ENCODE assay signal across 8 mouse cellular contexts in genomic region chr6:56797311-56798151, GRCm38 (mm10). TPM values are rescaled to one million over a fixed set of nuclear protein-coding genes. Genes with fewer than 3 reads are reported as not detected.
DNase-seq lines count a peak whose midpoint lies in the region; ATAC-seq and TF ChIP-seq lines count a peak whose summit lies in the region.

TSS of gene Kbtbd2 (minus strand) at chr6:56797813.

- no peak for TF ChIP-seq CTCF in midbrain, postnatal 0 days (IDR thresholded peaks at IDR 0.05)

- peak within 1 kb of the TSS; percentile 99 for H3K27ac ChIP-seq in embryonic facial prominence, embryonic 13.5 days
- H3K27ac ChIP-seq in limb, embryonic 14.5 days (replicated peaks; ENCODE audit: low read depth, low read length), result peak within 1 kb of the TSS; percentile 100
- H3K27ac ChIP-seq in midbrain, postnatal 0 days (ENCODE audit: low read depth, low read length), result peak within 1 kb of the TSS; percentile 100

- peak within 1 kb of the TSS; percentile 73 for H3K4me2 ChIP-seq in embryonic facial prominence, embryonic 13.5 days
- peak within 1 kb of the TSS; percentile 71 for H3K4me2 ChIP-seq in limb, embryonic 14.5 days (replicated peaks; ENCODE audit: low read depth, low read length, severe bottlenecking)
- peak within 1 kb of the TSS; percentile 86 for H3K4me2 ChIP-seq in midbrain, postnatal 0 days (ENCODE audit: low read depth, low read length, poor library complexity, severe bottlenecking)

- peak within 1 kb of the TSS; percentile 79 for H3K4me3 ChIP-seq in embryonic facial prominence, embryonic 13.5 days
- H3K4me3 ChIP-seq in limb, embryonic 14.5 days (replicated peaks; ENCODE audit: low read length), result peak within 1 kb of the TSS; percentile 83
- peak within 1 kb of the TSS; percentile 92 for H3K4me3 ChIP-seq in midbrain, postnatal 0 days (ENCODE audit: low read depth, low read length)

- DNase-seq in 3134 (ENCODE audit: extremely low read depth, insufficient read length, low spot score), result peak; percentile 92
- DNase-seq in adrenal gland, postnatal 36 days, result peak; percentile 97
- DNase-seq in heart, adult 8-10 months (ENCODE audit: low spot score), result peak; percentile 97
- peak; percentile 96 for DNase-seq in kidney, adult 9 months
- DNase-seq in limb, embryonic 14.5 days (ENCODE audit: low spot score), result peak; percentile 93
- peak; percentile 95 for DNase-seq in midbrain, postnatal 0 days (ENCODE audit: low spot score)
- peak; percentile 85 to 89 for DNase-seq in spleen, postnatal 14 days (ENCODE audit: low spot score in 2 of 2)

- H3K4me1 ChIP-seq in embryonic facial prominence, embryonic 13.5 days, result peaks cover 24% of the 10 kb centered on the region
- H3K4me1 ChIP-seq in limb, embryonic 14.5 days (ENCODE audit: control insufficient read depth, insufficient read depth, low read length), result peaks cover 16% of the 10 kb centered on the region
- peaks cover 6% of the 10 kb centered on the region for H3K4me1 ChIP-seq in midbrain, postnatal 0 days (ENCODE audit: insufficient read depth, low read length)

- H3K27me3 ChIP-seq in embryonic facial prominence, embryonic 13.5 days, result no peaks in the 10 kb centered on the region
- H3K27me3 ChIP-seq in limb, embryonic 14.5 days (ENCODE audit: control insufficient read depth, insufficient read depth, low read length), result no peaks in the 10 kb centered on the region
- H3K27me3 ChIP-seq in midbrain, postnatal 0 days (ENCODE audit: insufficient read depth, low read length), result no peaks in the 10 kb centered on the region

- H3K36me3 ChIP-seq in embryonic facial prominence, embryonic 13.5 days, result 0 out of 2 replicates have a peak, but pooled peaks cover 5% of the 10 kb centered on the region
- H3K36me3 ChIP-seq in limb, embryonic 14.5 days (ENCODE audit: control insufficient read depth, insufficient read depth, low read length), result no peaks in the 10 kb centered on the region
- no peaks in the 10 kb centered on the region for H3K36me3 ChIP-seq in midbrain, postnatal 0 days (ENCODE audit: insufficient read depth, low read length)

- no peaks in the 10 kb centered on the region for H3K9me3 ChIP-seq in embryonic facial prominence, embryonic 13.5 days
- no peaks in the 10 kb centered on the region for H3K9me3 ChIP-seq in limb, embryonic 14.5 days (ENCODE audit: control insufficient read depth, low read length)
- no peaks in the 10 kb centered on the region for H3K9me3 ChIP-seq in midbrain, postnatal 0 days (ENCODE audit: low read length)

- WGBS in embryonic facial prominence, embryonic 13.5 days, result under 1% methylated on average over 98 of the region's 98 CpGs
- WGBS in limb, embryonic 14.5 days, result under 1% methylated on average over 65 of the region's 98 CpGs
- WGBS in midbrain, postnatal 0 days, result under 1% methylated on average over 85 of the region's 98 CpGs

- TF ChIP-seq POLR2A in limb, embryonic 14.5 days (IDR thresholded peaks at IDR 0.05; ENCODE audit: borderline replicate concordance, extremely low read depth, insufficient read depth, insufficient read length), result 0 out of 2 replicates have a peak, but pooled peaks have one; percentile 2

- peak within 1 kb of the TSS; percentile 97 for H3K9ac ChIP-seq in embryonic facial prominence, embryonic 13.5 days
- H3K9ac ChIP-seq in limb, embryonic 14.5 days (ENCODE audit: low read depth, low read length, severe bottlenecking), result peak within 1 kb of the TSS; percentile 98
- peak within 1 kb of the TSS; percentile 97 for H3K9ac ChIP-seq in midbrain, postnatal 0 days (replicated peaks; ENCODE audit: low read length, poor library complexity, severe bottlenecking)

- peak; percentile 91 for ATAC-seq in embryonic facial prominence, embryonic 13.5 days (ENCODE audit: insufficient number of reproducible peaks, insufficient read depth, low FRiP score, low TSS enrichment, low read depth)
- peak; percentile 94 for ATAC-seq in limb, embryonic 14.5 days (ENCODE audit: low FRiP score, low read depth)
- ATAC-seq in midbrain, postnatal 0 days (ENCODE audit: low FRiP score), result peak; percentile 95

RNA-seq across cellular contexts. Expression of gene Kbtbd2, which starts in this region (rescaled TPM):
- 10 to 100 TPM; 33.6 to 36.0 TPM for total RNA-seq in adrenal gland, postnatal 36 days (2021)
- 30.5 and 33.7 TPM in 2 replicates for polyA plus RNA-seq in embryonic facial prominence, embryonic 13.5 days (2015; fragmentation: Nextera tagmentation; extraction: Ambion mirVana)
- total RNA-seq in heart, adult 8-10 months (2022), result 10 to 100 TPM; 23.4 to 36.2 (median 27.8) TPM
- polyA plus RNA-seq in limb, embryonic 14.5 days (2012; rRNA removed), result 25.1 and 27.0 TPM in 2 replicates
- polyA plus RNA-seq in limb, embryonic 14.5 days (2014; fragmentation: Nextera tagmentation; extraction: Ambion mirVana), result 17.6 and 18.6 TPM in 2 replicates
- 36.9 and 50.1 TPM in 2 replicates for total RNA-seq in midbrain, postnatal 0 days (2014; rRNA removed)
- 15.9 and 18.4 TPM in 2 replicates for polyA plus RNA-seq in midbrain, postnatal 0 days (2015; fragmentation: Nextera tagmentation; extraction: Ambion mirVana)

Comparison
In these comparisons a context has a peak if more than half of its experiments do, and no peak if none do; other contexts are left out.
1. Peak in every context shown above with its lines: DNase-seq, ATAC-seq, H3K4me3 ChIP-seq and H3K27ac ChIP-seq.